Mouse (Mus musculus) T-helper 1 cell (primary cell): ENCODE measurements at regions not wholly inside any gene's neighbourhood (a gene's known extent, or its start where the extent isn't known, plus 50 kb on each side); places are given as distances from the start of the nearest gene placed in this dataset.

Experiments
- in situ Hi-C: fragments of 300-600 bp; cut with MboI, MseI; formaldehyde crosslinking; loops from one replicate; pipeline ENCODE4 v1.15.1; 2025; ENCODE audit warnings: high pct_unique_total_duplicates

DNA sequence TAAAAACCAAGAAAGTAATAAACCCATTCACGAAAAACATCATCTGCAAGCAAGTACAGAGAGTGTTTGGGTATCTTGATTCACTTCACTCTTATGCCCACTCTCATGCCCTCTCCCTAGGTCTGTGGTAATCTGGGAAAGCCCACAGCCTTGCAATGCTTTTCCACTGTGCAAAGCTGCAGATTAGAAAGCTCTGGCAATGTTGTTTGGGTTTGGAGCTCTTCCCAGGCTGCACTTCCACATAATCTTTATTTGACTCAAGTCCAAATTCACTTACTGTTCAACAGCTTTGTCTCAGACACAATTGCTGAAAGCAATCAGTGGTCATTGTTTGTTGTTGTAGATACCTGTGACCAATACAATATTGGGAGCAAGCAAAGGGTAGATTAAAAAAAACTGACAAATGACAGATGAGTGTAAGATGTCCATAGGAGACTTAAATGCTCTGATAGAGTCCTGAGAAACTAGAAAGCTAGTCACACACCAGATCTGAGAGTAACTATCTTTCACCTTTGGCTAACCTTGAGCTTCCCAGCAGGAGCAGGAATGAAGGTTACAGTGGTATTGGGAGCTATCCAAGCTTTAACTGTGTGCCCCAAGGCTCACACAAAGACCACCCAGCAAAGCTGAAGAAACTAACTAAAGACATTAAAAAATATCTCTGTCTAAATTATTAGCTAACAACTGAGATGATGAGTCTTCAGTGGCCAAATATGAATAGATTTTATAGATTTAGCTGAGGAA, 325.7 kb upstream of the Klf12 start:
- in situ Hi-C loops: no loop called here

DNA sequence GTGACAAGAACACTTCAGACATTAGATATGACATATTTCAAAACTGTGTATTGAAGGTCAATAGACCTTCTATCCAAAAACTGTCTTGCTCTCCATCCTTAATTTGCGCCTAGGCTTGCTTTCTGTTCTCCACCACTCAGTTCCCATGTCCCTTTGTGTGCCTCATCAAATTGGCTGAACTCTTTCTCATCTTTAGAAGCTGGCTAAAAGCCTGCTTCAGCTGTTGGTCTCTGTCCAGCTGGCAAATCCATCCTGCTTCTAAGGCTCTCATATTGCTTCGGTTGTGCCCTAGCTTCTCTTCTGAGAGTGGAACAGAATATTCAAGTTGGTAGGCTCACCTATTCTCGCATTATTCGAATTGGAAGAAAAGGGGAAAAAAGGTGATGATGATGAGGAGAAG, 322.6 kb upstream of the Klf12 start:
- in situ Hi-C loops: no loop called here

DNA sequence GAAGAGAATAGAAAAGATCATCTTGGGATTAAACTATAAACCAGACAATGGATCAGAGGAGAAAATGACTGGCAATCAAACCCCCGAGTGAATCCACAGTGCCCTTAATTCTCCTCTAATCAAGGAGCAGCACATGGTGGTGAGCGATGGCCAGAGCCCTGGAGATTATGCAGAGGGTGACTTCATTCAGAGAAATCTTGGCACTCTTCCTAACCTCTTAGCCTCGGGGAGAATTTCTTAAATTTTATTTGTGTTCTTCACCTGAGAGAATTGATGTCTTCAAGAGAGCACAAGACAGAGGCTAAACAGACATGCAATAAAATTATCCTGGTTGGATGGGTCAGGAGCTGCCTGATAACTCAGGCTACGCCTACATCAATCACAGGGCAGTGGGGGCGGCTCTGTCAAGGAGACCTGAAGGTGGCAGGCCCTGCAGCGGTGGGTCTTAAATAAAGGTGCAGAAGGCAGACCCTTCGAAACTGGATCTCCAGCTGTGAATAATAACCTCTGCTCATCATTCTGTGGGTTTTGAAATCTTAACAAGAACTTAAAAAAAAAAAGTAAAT, 316.5 kb upstream of the Klf12 start:
- in situ Hi-C loops: no loop called here

DNA sequence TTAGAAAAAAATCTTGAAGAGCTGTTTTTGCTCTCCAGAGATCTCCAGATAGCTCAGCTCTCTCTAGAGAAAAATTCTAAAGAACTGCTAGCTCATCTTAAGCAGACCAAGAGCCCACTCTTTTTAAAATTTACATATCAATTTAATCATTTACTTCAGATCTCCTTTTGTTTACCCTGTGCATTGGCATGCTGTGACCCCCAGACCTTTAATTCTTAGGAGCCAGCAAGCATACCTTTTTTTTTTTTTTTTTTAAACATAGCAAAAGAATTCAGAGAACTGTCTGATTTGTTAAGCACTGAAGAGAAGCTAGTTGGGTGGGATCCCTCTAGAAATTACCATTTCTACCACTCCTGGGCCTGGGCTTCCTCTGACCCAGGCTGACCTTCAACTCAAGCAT, 285.5 kb upstream of the Klf12 start:
- in situ Hi-C loops: no loop called here

DNA sequence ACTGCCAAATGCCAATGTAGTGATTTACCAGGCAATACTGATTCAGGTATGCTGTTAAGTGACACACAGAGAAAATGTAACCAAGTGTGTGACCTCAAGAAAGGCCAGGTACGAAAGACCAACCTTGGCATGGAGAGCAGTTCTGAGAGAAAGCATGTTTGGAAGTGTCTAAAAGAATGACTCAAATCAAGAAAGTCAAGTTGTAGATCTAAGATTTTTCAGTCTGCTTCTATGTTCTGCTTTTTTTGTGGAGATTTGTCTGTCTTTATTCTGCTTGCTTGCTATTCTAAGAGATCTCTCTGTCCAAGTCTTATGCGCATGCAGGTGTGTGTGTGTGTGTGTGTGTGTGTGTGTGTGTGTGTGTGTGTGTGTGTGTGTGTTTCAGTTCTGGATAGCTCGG, 277.4 kb upstream of the Klf12 start:
- in situ Hi-C loops: no loop called here

DNA sequence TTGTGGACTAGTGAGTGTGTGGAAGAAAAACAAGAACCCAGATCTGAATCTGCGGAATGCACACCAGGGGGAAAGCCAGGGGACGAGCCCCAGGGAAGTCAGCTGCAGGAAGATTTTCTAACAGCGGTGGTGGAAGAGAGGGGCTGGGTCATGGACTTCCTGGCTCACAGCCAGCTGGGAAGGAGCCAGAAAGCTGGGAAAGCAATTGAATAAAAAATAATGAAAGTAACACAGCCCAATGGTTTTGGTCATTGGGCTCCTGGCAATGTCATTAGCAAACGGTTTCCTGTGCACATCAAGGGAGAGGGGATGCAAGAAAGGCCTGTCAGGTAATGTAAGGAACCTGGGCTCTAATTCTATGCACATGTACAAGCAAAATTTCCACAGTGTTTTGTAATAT, 273.9 kb upstream of the Klf12 start:
- in situ Hi-C loops: no loop called here

DNA sequence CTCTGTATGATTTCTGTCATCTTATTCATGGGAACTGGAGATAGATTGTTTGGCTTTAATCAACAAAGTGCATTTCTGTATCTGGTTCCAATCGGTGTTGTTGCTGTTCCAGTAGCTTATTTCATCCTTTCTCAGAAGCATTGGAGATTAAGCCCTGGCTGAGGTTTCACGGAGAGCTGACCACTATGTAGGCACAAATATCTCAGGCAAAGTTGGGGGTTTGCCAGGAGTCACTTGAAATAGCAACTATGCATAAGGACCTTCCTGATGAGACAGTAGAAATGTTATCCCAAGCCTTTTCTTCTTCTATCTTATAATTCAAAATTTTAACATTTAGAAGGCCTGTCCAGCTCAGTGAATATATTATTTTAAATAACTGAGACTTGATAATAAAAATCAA, 268.0 kb upstream of the Klf12 start:
- in situ Hi-C loops: no loop called here

DNA sequence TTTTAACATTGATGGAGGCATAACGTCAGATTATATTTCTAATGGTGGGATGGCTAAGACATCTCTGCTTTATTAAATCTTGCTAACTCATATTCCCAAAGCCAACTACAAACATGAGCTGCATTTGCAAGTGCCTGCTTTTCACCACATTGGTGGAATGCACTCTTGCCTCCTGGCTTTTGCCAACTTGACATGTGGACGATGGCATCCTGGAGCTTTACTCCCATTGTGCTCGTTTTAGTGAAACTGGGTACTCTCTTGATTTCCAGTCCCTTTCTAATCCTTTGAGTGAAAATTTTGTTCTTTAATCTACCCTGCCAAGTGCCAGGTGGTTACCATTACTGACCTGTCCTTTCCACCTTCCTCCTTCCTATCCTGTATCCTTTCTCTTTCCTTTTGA, 265.8 kb upstream of the Klf12 start:
- in situ Hi-C loops: no loop called here

DNA sequence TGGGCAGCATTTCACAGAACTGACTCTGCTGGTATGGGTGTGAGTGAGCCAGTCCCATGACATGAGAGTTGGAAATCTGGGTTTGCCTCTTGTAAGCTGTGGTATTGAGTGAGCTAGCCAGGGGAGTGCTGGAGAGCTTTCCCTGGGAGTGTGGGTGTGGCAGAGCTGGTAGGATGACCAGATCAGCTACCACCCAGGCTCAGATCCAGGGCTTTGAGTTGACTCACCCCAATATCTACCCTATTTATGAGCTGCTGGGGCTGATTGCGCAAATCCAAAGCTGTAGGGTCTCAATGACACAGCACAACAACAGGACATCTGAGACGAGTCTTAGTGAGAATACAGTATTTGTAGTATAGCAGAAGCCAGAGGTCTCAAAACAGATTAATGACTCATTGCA, 245.7 kb upstream of the Klf12 start:
- in situ Hi-C loops: no loop called here

DNA sequence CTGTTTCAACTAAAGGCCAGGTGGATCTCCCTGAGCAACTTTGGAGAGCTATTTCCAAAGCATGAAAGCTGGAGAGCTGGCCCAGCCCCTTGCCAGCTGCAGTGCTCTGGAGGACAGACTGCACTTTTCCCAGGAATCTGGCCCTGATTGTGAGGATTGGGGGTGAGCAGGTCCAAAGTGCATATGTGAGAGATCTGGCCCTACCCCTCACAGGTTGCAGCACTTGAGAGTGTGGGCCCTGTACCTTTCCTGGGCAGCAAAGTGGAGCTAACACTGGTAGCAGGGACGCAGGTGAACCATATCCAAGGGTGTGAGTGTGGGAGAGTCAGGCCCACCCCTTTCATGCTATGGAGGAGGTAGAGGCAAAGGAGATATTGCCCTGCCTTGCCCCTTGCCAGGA, 245.3 kb upstream of the Klf12 start:
- in situ Hi-C loops: no loop called here

DNA sequence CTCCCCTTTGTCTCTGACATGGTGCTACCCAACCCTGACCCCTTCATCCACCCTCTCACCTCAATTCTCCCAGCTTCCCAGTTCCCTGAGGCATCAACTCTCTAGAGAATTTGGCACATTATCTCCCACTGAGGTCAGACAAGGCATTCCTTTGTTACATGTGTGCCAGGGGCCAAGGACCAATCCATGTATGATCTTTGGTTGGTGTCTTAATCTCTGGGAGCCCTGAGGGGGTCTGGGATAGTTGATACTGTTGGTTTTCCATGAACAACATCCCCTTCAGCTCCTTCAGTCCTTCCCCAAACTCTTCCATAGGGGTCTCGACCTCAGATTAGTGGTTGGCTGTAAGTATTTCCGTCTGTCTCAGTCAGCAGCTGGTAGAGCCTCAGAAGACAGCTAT, 224.9 kb upstream of the Klf12 start:
- in situ Hi-C loops: no loop called here

DNA sequence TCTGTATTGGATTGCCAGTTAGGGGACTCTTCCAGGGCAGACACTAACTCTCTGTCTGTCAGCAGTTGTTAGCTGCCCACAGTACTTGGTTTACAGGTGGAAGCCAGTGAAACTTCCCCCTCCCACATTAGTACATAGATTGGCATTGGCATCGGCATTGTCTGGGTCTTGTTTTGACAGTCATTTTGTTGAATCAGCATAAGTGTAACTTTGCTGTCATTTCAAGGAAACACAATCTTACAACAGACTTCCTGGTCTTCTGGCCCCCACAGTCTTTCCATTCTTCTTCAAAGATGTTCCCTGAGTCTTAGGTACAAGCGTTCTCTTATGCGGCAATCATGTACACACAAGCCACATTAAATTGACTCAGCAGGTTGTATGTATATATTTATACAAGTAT, 223.6 kb upstream of the Klf12 start:
- in situ Hi-C loops: no loop called here

DNA sequence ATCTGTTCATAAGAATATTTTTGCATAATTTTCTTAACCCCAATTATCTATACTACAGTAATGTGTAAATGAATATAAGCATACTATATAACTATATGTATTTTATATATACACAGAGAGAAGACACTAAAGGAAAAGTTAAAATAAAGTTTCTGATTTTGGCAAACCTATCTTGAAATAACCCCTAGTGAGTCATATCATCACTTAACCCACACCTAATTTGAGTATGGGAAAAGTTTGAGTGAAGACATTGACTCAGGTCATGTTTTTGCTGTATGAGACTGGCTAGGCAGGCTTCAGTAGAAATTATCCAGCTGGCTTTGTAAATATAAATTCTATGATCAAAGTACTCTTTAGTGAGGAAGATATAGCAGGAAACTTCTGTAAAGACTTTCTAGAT, 223.1 kb upstream of the Klf12 start:
- in situ Hi-C loops: no loop called here

DNA sequence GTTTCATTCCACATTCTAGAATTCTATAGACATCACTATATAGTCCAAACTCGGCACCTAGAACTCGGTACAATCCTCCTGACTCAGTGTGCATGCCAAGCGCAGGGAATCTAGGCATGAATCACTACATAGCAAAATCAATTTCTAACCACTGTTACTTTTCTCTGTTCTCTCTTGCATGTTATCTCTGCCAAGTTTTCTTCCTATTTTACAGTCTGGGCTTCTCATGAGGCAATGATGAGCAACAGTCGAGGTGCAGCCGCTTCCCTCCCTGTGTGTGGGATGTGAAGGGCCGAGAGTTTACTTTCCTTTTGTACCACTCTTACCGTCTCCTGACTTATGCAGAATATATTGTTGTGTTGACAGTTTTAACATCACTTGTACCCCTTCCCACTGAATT, 204.4 kb upstream of the Klf12 start:
- in situ Hi-C loops: no loop called here

DNA sequence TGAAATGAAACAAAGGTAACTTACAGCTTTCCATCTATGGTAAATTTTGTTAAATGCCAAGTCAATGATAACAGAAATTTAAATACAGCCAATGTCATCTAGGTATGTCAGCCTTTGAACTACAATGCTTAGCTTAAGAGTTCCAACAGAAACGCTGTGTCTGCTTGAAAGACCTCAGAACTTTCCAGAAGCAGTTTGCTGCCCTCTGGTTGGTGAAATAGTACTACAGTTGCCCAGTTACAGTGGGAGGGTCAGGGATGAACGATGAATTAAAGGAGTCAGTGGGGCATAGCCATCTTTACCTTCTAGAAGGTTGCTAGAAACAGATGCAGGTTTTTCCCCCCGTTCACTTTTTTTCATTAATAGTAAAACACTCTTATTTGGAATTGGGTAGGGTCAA, 201.0 kb upstream of the Klf12 start:
- in situ Hi-C loops: no loop called here

DNA sequence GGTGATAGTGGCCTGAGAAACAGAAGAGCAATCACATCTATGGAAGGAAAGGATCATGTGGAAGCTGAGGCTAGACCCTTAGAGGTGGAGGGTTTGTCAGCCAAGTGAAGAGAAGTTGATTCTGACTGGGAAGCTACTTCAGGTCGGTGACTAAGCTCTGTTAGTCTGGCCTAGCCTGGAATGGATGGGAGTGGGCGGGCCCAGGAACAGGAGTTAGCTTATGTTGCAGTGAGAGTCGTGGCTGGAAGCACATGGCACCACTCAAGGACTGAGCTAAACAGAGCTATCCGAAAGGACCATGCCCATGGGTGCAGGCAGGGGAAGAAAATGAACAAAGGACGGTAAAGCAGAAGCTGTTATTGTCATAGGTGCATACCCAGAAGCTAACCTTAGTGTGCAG, 199.6 kb upstream of the Klf12 start:
- in situ Hi-C loops: no loop called here

DNA sequence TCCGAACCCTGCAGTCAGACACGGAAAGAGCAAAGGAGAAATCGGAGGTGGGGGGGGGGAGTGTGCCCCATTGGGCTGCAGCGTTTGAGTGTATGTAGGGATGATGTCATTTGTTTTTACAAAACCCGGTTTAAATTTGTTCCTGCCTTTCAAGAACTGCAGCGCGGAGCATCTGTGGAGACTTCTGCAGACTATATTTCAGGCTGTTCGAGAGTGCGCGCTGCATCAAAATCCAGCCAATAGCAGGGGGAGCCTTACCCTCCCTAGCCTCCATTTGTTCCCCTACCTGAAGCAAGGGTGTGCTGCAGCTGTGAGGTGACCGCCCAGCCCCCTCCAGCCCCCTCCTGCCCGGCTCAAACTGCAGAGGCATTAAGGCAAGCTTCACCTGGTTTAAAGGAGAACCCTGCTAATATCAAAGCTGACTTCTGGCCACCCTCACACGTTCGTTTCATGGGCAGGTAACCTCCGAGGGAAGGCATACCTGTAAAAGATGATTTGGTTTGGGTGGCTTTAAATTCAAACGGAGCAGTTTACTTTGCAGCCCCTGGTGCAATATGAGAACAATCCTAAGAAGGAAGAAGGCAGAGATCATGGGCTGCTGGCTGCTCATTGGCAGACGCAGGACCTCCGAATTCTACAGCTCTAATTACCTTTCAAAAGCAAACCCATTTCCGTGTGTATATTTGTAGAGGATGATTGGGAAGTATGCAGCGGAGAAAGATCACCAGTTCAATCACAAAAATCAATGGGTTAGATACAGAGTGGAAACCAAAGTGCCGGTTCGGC, 193.3 kb upstream of the Klf12 start:
- in situ Hi-C loops: loop anchor here (5.0 kb wide), 1 partner anchor 1045 kb away; no protein-coding TSS in a partner anchor

DNA sequence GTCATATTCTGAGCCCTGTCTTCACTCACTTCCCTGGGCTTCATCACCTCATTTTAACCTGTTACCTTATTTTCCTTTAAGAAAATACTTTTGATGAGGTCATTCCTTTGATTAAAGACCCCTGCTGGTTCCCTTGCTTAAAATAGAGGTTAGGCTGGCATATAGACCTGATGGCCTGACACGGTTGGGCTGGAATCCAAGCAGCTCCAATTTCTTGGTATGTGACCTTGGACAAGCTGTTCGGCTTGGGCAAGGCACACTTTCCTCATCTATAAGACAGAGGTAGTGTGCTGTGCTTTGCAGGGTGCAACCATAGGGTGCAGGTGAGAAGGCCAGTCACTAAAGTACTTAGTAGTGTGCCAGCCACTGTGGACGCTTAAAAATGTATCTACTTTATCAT, 183.8 kb upstream of the Klf12 start:
- in situ Hi-C loops: no loop called here

DNA sequence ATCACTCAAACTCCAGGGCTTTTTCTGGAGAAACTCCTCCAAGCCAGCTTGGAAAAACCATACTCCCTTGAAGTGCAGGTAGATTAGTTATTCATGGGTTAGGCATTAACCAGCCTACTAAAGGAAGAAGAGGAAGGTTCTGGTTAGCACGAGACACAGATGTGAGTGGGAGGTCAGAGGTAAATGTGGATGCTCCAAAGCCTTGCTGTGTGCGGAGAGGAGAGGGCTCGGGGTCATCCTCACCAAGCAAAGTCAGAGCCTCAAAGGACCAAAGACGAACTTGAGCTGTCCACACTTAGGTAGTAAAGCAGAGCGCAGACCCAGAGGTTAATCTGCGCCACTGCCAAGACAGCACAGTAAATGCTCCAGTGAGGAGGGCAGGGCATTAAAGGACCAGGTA, 177.8 kb upstream of the Klf12 start:
- in situ Hi-C loops: loop anchor here (5.0 kb wide), 1 partner anchor 230 kb away; no protein-coding TSS in a partner anchor

DNA sequence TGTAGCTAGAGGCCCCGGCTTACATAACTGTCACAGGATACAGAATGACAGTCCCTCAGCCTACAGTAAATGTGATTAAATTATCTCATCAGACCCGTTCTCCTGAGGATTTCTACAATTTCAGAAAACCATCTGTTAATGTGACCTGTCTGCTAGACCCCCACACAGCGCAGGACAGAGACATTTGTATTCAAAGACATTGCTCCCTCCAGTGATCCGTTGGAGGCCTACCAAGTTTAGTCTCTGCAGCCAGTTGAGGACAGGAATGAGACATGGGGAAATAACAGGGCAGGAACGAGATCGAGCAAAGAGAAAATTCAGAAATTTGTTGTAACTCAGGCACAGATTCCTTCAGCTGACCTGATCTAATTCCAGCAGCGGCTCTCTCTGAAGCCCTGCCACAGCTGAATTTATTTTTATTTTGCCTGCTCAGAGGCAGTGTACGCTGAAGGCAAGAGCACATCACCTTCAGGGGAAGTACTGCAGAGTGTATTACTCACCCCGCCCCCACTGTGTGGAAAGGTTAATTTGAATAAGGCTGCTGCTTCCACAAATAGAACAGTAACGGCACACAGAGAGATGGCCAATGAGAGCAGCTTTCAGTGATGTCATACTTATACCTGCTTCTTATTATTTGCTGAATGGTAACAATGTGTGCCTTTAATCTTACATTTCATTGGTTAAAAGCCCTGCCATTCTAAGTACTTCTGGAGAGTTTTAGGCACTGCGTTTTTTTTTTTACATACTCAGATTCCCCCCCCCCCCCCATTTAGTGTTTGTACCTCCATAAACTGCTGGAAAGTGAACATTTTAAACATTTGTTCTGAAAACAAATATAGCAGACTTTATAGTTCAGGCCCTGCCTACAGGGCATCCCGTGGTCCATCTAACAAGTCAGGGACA, 176.9 kb upstream of the Klf12 start:
- in situ Hi-C loops: loop anchor here (5.0 kb wide), 1 partner anchor 229 kb away; no protein-coding TSS in a partner anchor

DNA sequence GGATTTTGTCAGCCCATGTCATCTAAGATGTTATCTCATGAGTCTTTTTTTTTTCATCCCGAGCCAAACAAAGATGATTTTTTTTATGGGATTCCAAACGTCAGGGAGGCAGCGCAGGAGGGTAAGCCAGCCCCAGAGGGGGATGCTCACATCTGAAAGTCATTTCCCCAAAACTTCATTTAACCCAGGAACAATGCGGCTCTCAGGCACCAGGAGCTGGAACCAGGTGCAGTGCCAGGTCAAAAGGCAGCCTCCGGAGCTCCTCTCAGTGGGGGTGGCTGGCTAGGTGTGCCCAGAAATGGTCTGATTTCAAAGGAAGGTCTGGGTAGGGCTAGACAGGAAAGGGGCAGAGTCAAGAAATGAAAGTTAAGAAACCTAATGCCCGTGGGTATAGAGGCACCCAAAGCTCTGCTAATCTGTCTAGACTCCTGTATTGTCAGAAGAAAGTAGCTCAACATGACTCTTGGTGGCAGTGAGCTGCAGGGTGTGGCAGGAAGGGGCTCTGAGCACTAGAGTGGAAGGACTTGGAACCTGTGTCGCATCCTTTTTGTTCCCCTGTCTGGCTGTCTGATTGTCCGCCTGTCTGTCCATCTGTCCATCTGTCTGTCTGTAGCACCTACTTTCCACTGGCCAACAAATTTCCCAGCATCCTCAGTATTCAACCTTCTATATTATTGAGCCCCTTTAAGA, 175.3 kb upstream of the Klf12 start:
- in situ Hi-C loops: loop anchor here (5.0 kb wide), 1 partner anchor 227 kb away; no protein-coding TSS in a partner anchor
